Mouse (Mus musculus) CD8-positive naive resting alpha-beta T cell, adult 2 months (primary cell): ENCODE data around the gene Prok1.

ENCODE experiments used
- DNase-seq, 2 experiments: peaks; one replicate each; pipeline ENCODE4 v3.0.0; 2022; ENCODE audit warnings: low read depth in 2 of 2, low spot score in 2 of 2

The Prok1 gene

GRCm38 (mm10) chr3:107188226-107188899 lies 51.1 kb downstream of the Prok1 start:
- DNase-seq, result peak; percentile 19 to 35

- no peak for DNase-seq
Observed at GRCm38 (mm10) chr3:107187022-107187421, 52.5 kb downstream of the Prok1 start.

GRCm38 (mm10) chr3:107185597-107185996 lies 53.9 kb downstream of the Prok1 start:
- DNase-seq, result peak; percentile 18 to 37

- no peak for DNase-seq
Observed at GRCm38 (mm10) chr3:107183178-107183577, 56.3 kb downstream of the Prok1 start.
